12 mouse cellular contexts compared by ENCODE assay signal in the genomic region with DNA sequence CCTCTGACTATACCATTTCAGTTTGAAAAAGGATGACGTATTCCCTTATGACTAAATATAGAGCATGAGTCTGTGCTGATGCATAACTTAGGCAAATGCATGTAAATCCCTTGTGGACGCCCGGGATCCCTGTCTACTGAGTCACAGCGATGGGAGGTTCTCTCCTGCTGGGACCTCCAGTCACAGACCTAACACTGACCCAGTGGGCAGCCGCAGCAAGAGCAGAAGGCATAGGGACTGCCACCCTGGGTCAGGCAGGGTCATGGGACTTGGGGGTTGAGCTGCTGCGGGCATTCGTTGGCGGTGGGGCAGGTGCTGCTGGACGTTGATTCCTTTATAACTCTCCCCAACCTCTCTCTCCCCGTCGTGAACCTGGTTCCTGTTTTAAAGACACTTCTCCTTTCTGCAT. TPM values are rescaled to one million over a fixed set of nuclear protein-coding genes. Genes with fewer than 3 reads are reported as not detected.
DNase-seq lines count a peak whose midpoint lies in the region; ATAC-seq lines count a peak whose summit lies in the region.
"Had no signal": no experiment of that assay in that cellular context is flagged by ENCODE, and none has a peak within 500 bp of the region (broad histone marks: within the 10 kb centered on the region; RNA-seq: fewer than 3 reads in every experiment).

No protein-coding gene starts in this region.

- H3K4me1 ChIP-seq in hindbrain, embryonic 10.5 days (replicated peaks), result peaks cover 58% of the 10 kb centered on the region
- peaks cover 43% of the 10 kb centered on the region for H3K4me1 ChIP-seq in hindbrain, embryonic 12.5 days

- DNase-seq in hindbrain, embryonic 10.5 days (ENCODE audit: low spot score), result no peak
- peak; percentile 10 for DNase-seq in right cerebral cortex, postnatal 4 days
- no peak for DNase-seq in right cerebral cortex, postnatal 14 days
- DNase-seq in gastrocnemius, adult 18-20 months (ENCODE audit: low spot score), result no peak
- DNase-seq in cerebellum, postnatal 4 days (ENCODE audit: low spot score in 2 of 2), result no peak
- DNase-seq in cerebellum, adult 11-12 months, result no peak
- DNase-seq: cerebellum, postnatal 36 days; heart, adult 18-20 months; lung, adult 18-20 months had no signal

- ATAC-seq in hindbrain, embryonic 12.5 days (ENCODE audit: low FRiP score), result no peak
- ATAC-seq in common myeloid progenitor, adult 5-6 weeks (replicated peaks; ENCODE audit: low read depth, poor library complexity, severe bottlenecking), result peak; percentile 74

- no peaks in the 10 kb centered on the region for H3K9me3 ChIP-seq in hindbrain, embryonic 10.5 days
- no peaks in the 10 kb centered on the region for H3K9me3 ChIP-seq in hindbrain, embryonic 12.5 days (replicated peaks)

- H3K9ac ChIP-seq in hindbrain, embryonic 12.5 days, result no peak overlapping the region
- H3K9ac ChIP-seq: hindbrain, embryonic 14.5 days had no signal

- 0 out of 2 replicates have a peak overlapping the region, but pooled peaks have one; percentile 3 for H3K27ac ChIP-seq in hindbrain, embryonic 10.5 days
- H3K27ac ChIP-seq in hindbrain, embryonic 12.5 days, result no peak overlapping the region
- H3K27ac ChIP-seq: hindbrain, embryonic 14.5 days had no signal

- WGBS in hindbrain, embryonic 10.5 days, result 10% methylated on average over 11 of the region's 11 CpGs
- WGBS in hindbrain, embryonic 12.5 days, result 12% methylated on average over 11 of the region's 11 CpGs

- no peak overlapping the region for H3K4me3 ChIP-seq in hindbrain, embryonic 10.5 days
- no peak overlapping the region for H3K4me3 ChIP-seq in hindbrain, embryonic 12.5 days

- H3K4me2 ChIP-seq in hindbrain, embryonic 12.5 days (replicated peaks), result no peak overlapping the region

- peaks cover 75% of the 10 kb centered on the region for H3K27me3 ChIP-seq in hindbrain, embryonic 10.5 days (ENCODE audit: insufficient read depth, poor library complexity, severe bottlenecking)
- H3K27me3 ChIP-seq in hindbrain, embryonic 12.5 days, result peaks cover 42% of the 10 kb centered on the region

- no peaks in the 10 kb centered on the region for H3K36me3 ChIP-seq in hindbrain, embryonic 10.5 days
- no peaks in the 10 kb centered on the region for H3K36me3 ChIP-seq in hindbrain, embryonic 12.5 days

RNA-seq across cellular contexts. Expression of gene Optc, which starts 51.7 kb away (rescaled TPM):
- 2.1 and 3.6 TPM in 2 replicates for polyA plus RNA-seq in hindbrain, embryonic 10.5 days (2016; fragmentation: Nextera tagmentation; extraction: Ambion mirVana)
- 2.0 and 4.0 TPM in 2 replicates for polyA plus RNA-seq in hindbrain, embryonic 12.5 days (2016; fragmentation: Nextera tagmentation; extraction: Ambion mirVana)
- not detected in 2 replicates for total RNA-seq in common myeloid progenitor, adult 5-6 weeks (2017)
- total RNA-seq in gastrocnemius, adult 18-20 months (2021), result under 1 TPM in 1 of 2 experiments, not detected in 1; 0.19 TPM

RNA-seq across cellular contexts. Expression of gene Atp2b4, which starts 55.3 kb away (rescaled TPM):
- 4.2 and 4.6 TPM in 2 replicates for polyA plus RNA-seq in hindbrain, embryonic 10.5 days (2016; fragmentation: Nextera tagmentation; extraction: Ambion mirVana)
- polyA plus RNA-seq in hindbrain, embryonic 12.5 days (2016; fragmentation: Nextera tagmentation; extraction: Ambion mirVana), result 12.2 and 16.3 TPM in 2 replicates
- total RNA-seq in common myeloid progenitor, adult 5-6 weeks (2017), result 63.4 and 67.2 TPM in 2 replicates
- 10 to 100 TPM in 1 of 2 experiments, 1 to 10 TPM in 1; 7.1 to 11.6 TPM for total RNA-seq in gastrocnemius, adult 18-20 months (2021)
